Mouse (Mus musculus) cerebral cortex, adult 2 months (tissue): Measurements from ENCODE around the gene Gm44805.

Source experiments
- WGBS: fragments of 180-500 bp; shearing (Covaris S2); methylation state at CpG from one replicate; pipeline ENCODE4 v1.1.7; 2018; 5-methylcytosine and 5-hydroxymethylcytosine counted together

Gene Gm44805

GRCm38 (mm10) chr7:19681202-19681694 is at the start of gene Gm44805, which contains the start of gene Apoc4:
TSS of gene Gm44805 (minus strand) at chr7:19681423.
TSS of gene Apoc4 (minus strand) at chr7:19681479.
- WGBS = 62% methylated on average over 8 of the region's 8 CpGs

GRCm38 (mm10) chr7:19726541-19726940 is 45.3 kb upstream of the Gm44805 start:
- 93% methylated on average over 4 of the region's 4 CpGs for WGBS

- 95% methylated on average over 12 of the region's 12 CpGs for WGBS
Measured at GRCm38 (mm10) chr7:19724167-19724566, 42.9 kb upstream of the Gm44805 start.

- 79% methylated on average over 6 of the region's 6 CpGs for WGBS
Measured at GRCm38 (mm10) chr7:19722754-19723195, 41.6 kb upstream of the Gm44805 start.

- WGBS = 94% methylated on average over 4 of the region's 4 CpGs
Measured at GRCm38 (mm10) chr7:19719200-19719599, 38.0 kb upstream of the Gm44805 start.

- 87% methylated on average over 5 of the region's 5 CpGs for WGBS
Measured at GRCm38 (mm10) chr7:19718297-19718952, 37.2 kb upstream of the Gm44805 start.

GRCm38 (mm10) chr7:19717346-19717745 is 36.1 kb upstream of the Gm44805 start:
- WGBS = 91% methylated on average over 4 of the region's 4 CpGs

- 96% methylated on average over 2 of the region's 2 CpGs for WGBS
Measured at GRCm38 (mm10) chr7:19716822-19717221, 35.6 kb upstream of the Gm44805 start.

- 2% methylated on average over 18 of the region's 18 CpGs for WGBS
Measured at GRCm38 (mm10) chr7:19716055-19716682, 34.9 kb upstream of the Gm44805 start.

GRCm38 (mm10) chr7:19715239-19716054 is 34.2 kb upstream of the Gm44805 start, which contains the start of gene Tomm40:
TSS of gene Tomm40 (minus strand) at chr7:19715438.
- under 1% methylated on average over 59 of the region's 59 CpGs for WGBS

- under 1% methylated on average over 39 of the region's 39 CpGs for WGBS
Measured at GRCm38 (mm10) chr7:19714836-19715235, 33.6 kb upstream of the Gm44805 start.

- WGBS = 88% methylated on average over 9 of the region's 9 CpGs
Measured at GRCm38 (mm10) chr7:19713598-19713997, 32.4 kb upstream of the Gm44805 start.

- whole genome bisulfite sequencing = 43% methylated on average over 4 of the region's 4 CpGs
Measured at GRCm38 (mm10) chr7:19713196-19713595, 32.0 kb upstream of the Gm44805 start.

- 35% methylated on average over 4 of the region's 4 CpGs for WGBS
Measured at GRCm38 (mm10) chr7:19712414-19712813, 31.2 kb upstream of the Gm44805 start.

GRCm38 (mm10) chr7:19710650-19711049 is 29.4 kb upstream of the Gm44805 start:
- WGBS = 92% methylated on average over 10 of the region's 10 CpGs

- 93% methylated on average over 7 of the region's 7 CpGs for WGBS
Measured at GRCm38 (mm10) chr7:19705271-19705670, 24.0 kb upstream of the Gm44805 start.

- WGBS = 96% methylated on average over 4 of the region's 4 CpGs
Measured at GRCm38 (mm10) chr7:19704475-19704874, 23.3 kb upstream of the Gm44805 start.

- WGBS = 95% methylated on average over 16 of the region's 16 CpGs
Measured at GRCm38 (mm10) chr7:19702859-19703555, 21.8 kb upstream of the Gm44805 start.

- 32% methylated on average over 22 of the region's 22 CpGs for WGBS
Measured at GRCm38 (mm10) chr7:19701069-19701761, 20.0 kb upstream of the Gm44805 start.

- WGBS = 61% methylated on average over 12 of the region's 12 CpGs
Measured at GRCm38 (mm10) chr7:19700299-19701068, 19.3 kb upstream of the Gm44805 start.
